Mouse (Mus musculus) CH12.LX (cell line): ENCODE measurements around the gene Unc119b. TPM values are rescaled to one million over a fixed set of nuclear protein-coding genes. Genes with fewer than 3 reads are reported as not detected.
"Not testable (repeated sequence)": the region's sequence is repeated elsewhere in the genome, so short reads cannot be mapped to it uniquely, and the experiment has no call there.

Experiments used
- DNase-seq: peaks from one replicate; pipeline ENCODE4 v3.0.0-alpha.2; 2013; ENCODE audit errors: extremely low read depth
- H3K27ac ChIP-seq: 2 replicates; pipeline ENCODE4 v1.5.1; 2012; ENCODE audit warnings: low read depth, mild to moderate bottlenecking, control low read depth, moderate library complexity; ENCODE audit not compliant: insufficient read depth
- H3K27me3 ChIP-seq: replicated peaks from 2 replicates; pipeline ENCODE3; 2012; ENCODE audit warnings: inconsistent platforms
- H3K36me3 ChIP-seq, 2 experiments: replicated peaks in 1 of 2; 2 replicates each; pipeline versions ENCODE3 to v1.6.1; 2012; ENCODE audit warnings: inconsistent platforms in 1 of 2, low read length in 1 of 2, mild to moderate bottlenecking in 1 of 2, mixed read lengths in 1 of 2, moderate library complexity in 1 of 2; ENCODE audit not compliant: control insufficient read depth in 1 of 2, insufficient read depth in 1 of 2
- H3K4me1 ChIP-seq, 2 experiments: 2 replicates each; pipeline ENCODE4 v1.6.1; 2012; ENCODE audit warnings: inconsistent platforms in 1 of 2, moderate library complexity in 1 of 2; ENCODE audit not compliant: insufficient read depth in 2 of 2, control insufficient read depth in 1 of 2
- H3K4me2 ChIP-seq: 2 replicates; pipeline ENCODE4 v1.6.1; 2012; ENCODE audit warnings: low read depth, mild to moderate bottlenecking, control low read depth; ENCODE audit not compliant: poor library complexity, insufficient read depth, severe bottlenecking
- H3K4me3 ChIP-seq, 3 experiments: fragments of 150-350 bp in 1 of 3; sonication (generic) in 1 of 3; replicated peaks in 1 of 3; 2 replicates each; pipeline versions ENCODE3 to v1.5.1; 2011 to 2012; ENCODE audit warnings: low read depth in 2 of 3, low read length in 2 of 3, mild to moderate bottlenecking in 2 of 3, moderate library complexity in 2 of 3, control low read depth in 1 of 3, improper control_type of control experiment in 1 of 3, inconsistent platforms in 1 of 3, mixed read lengths in 1 of 3; ENCODE audit not compliant: poor library complexity in 1 of 3
- H3K79me2 ChIP-seq: replicated peaks from 2 replicates; pipeline ENCODE4 v1.6.1; 2012; ENCODE audit warnings: mild to moderate bottlenecking, moderate library complexity; ENCODE audit not compliant: control insufficient read depth, poor library complexity, insufficient read depth, severe bottlenecking; ENCODE audit errors: extremely low read depth
- H3K9ac ChIP-seq: 2 replicates; pipeline ENCODE4 v1.6.1; 2012; ENCODE audit warnings: low read depth, mild to moderate bottlenecking, control low read depth, moderate library complexity; ENCODE audit not compliant: insufficient read depth
- H3K9me3 ChIP-seq: replicated peaks from 2 replicates; pipeline ENCODE3; 2012; ENCODE audit warnings: low read length, inconsistent platforms, mixed read lengths
- CTCF ChIP-seq, 2 experiments: IDR thresholded peaks in 1 of 2; conservative IDR thresholded peaks in 1 of 2; 2 replicates each; pipeline ENCODE4 v1.5.1; 2011 to 2012; ENCODE audit warnings: low read depth in 2 of 2, low read length in 2 of 2, improper control_type of control experiment in 1 of 2, inconsistent platforms in 1 of 2, mild to moderate bottlenecking in 1 of 2, moderate library complexity in 1 of 2
- E2F4 ChIP-seq: IDR thresholded peaks from 2 replicates; pipeline ENCODE4 v1.6.1; 2011; ENCODE audit warnings: low read depth, low read length, improper control_type of control experiment; ENCODE audit not compliant: insufficient replicate concordance
- ETS1 ChIP-seq: conservative IDR thresholded peaks from 2 replicates; pipeline ENCODE4 v1.6.1; 2012; ENCODE audit warnings: low read depth, mild to moderate bottlenecking, inconsistent platforms, low read length, improper control_type of control experiment, moderate library complexity
- GABPA ChIP-seq: IDR thresholded peaks from 2 replicates; pipeline ENCODE4 v1.6.1; 2012; ENCODE audit warnings: low read depth, low read length, improper control_type of control experiment, inconsistent platforms; ENCODE audit not compliant: insufficient replicate concordance
- MAFK ChIP-seq: IDR thresholded peaks from 2 replicates; pipeline ENCODE4 v1.6.1; 2011; ENCODE audit warnings: low read length, improper control_type of control experiment; ENCODE audit not compliant: insufficient replicate concordance
- NRF1 ChIP-seq: IDR thresholded peaks from 2 replicates; pipeline ENCODE4 v1.6.1; 2014; ENCODE audit warnings: low read depth, mild to moderate bottlenecking, inconsistent platforms, low read length, improper control_type of control experiment, moderate library complexity
- RCOR1 ChIP-seq: conservative IDR thresholded peaks from 2 replicates; pipeline ENCODE4 v1.6.1; 2012; ENCODE audit warnings: low read depth, mild to moderate bottlenecking, inconsistent platforms, low read length, improper control_type of control experiment
- SMC3 ChIP-seq: IDR thresholded peaks from 2 replicates; pipeline ENCODE4 v1.6.1; 2011; ENCODE audit warnings: low read depth, low read length, improper control_type of control experiment
- USF2 ChIP-seq: conservative IDR thresholded peaks from 2 replicates; pipeline ENCODE4 v1.6.1; 2011; ENCODE audit warnings: low read depth, low read length, improper control_type of control experiment
- ZMIZ1 ChIP-seq: IDR thresholded peaks from 2 replicates; pipeline ENCODE4 v1.6.1; 2012; ENCODE audit warnings: low read depth, mild to moderate bottlenecking, inconsistent platforms, low read length, improper control_type of control experiment
- ZNF384 ChIP-seq: IDR thresholded peaks from 2 replicates; pipeline ENCODE4 v1.6.1; 2012; ENCODE audit warnings: low read depth, low read length, improper control_type of control experiment, inconsistent platforms
- dilution Hi-C: fragments of 300-500 bp; cut with MboI; formaldehyde crosslinking; loops from 2 replicates; pipeline ENCODE4 v1.14.3; 2020; ENCODE audit warnings: low sequenced_read_pairs; ENCODE audit not compliant: extremely low pct_unique_long_range_greater_than_20kb, extremely low pct_ligation_motif_present
- in situ Hi-C: fragments of 300-500 bp; cut with MboI; formaldehyde crosslinking; loops from 3 replicates; pipeline ENCODE4 v1.14.3; 2019; ENCODE audit warnings: low sequenced_read_pairs, low pct_ligation_motif_present, low pct_unique_long_range_greater_than_20kb, mixed read lengths
- polyA plus RNA-seq: library from polyadenylated mRNA; unstranded; fragments of >175 nt; gene quantifications from 2 replicates; pipeline ENCODE4 v1.2.1, GENCODE M21; 2012; ENCODE audit warnings: low read depth; ENCODE audit not compliant: insufficient read length
- total RNA-seq, 2 experiments: library from RNA; depleted of rRNA; stranded (reverse); fragments of 300-350 nt in 1 of 2; fragments of >200 nt in 1 of 2; gene quantifications; 2 replicates each; pipeline ENCODE4 v1.2.3; 2012 to 2014

Gene Unc119b
- total and polyA plus RNA-seq, 3 experiments: 13.3 to 22.6 (median 18.4) TPM

- Histone ChIP-seq H3K4me1 (peaks cover 13 to 39% of the 10 kb centered on the region in 2 experiments), H3K9me3 (peaks cover 12% of the 10 kb centered on the region), H3K27me3 (no peaks in the 10 kb centered on the region), H3K79me2 (peaks cover 40% of the 10 kb centered on the region), H3K27ac (no peak overlapping the region), H3K4me3 (no peak overlapping the region), H3K9ac (no peak overlapping the region), H3K4me2 (no peak overlapping the region), H3K36me3 (peaks cover 55 to 88% of the 10 kb centered on the region in 2 experiments)
- dilution Hi-C loops (no loop called here), in situ Hi-C loops (no loop called here)
- no peak for DNase-seq
- TF ChIP-seq GABPA (no peak), USF2 (no peak), RCOR1 (no peak), E2F4 (no peak), MAFK (no peak), ZMIZ1 (no peak), NRF1 (no peak), ETS1 (no peak)
Observed at GRCm38 (mm10) chr5:115150991-115151390, 16.2 kb upstream of the Unc119b start.

DNA sequence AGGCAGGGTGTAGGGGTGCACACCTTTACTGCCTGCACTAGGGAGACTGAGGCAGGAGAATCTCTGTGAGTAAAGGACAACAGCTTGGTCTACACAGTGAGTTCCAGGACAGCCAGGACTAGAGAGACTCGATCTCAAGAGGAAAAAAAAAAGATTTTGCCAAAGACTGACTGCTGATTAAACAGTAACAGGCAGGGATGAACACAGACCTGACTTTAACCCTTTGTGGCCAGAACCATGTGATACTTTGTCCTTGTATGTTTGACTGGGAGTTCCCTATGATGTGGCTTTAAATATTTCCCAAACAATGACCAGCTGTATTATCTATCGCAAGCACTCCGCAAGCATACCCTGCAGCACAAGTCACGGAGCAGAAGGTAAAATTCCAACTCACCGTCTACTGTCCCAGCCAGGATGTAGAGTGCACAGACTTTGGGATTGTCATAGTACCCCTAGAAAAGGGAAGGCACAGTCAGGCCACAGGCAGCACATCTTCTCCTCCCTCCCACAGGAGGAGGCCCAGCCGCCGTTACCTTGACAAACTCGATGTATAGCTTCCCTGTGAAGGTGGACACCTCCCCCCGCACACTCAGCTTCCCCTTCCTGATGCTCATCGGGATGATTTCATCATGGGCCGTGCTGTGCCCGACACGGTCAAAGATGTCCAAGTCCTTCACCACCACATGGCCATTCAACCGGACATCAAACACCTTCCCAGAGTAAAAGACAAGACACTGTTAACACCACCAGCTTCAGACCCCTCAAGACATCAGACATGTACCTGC lies 15.1 kb upstream of the Unc119b start:
- no peak overlapping the region for H3K27ac ChIP-seq
- H3K4me3 ChIP-seq: no peak overlapping the region
- H3K79me2 ChIP-seq: peaks cover 29% of the 10 kb centered on the region
- dilution Hi-C loops: no loop called here
- peaks cover 5 to 29% of the 10 kb centered on the region in 2 experiments; a peak in 3 of 4 replicates for H3K4me1 ChIP-seq
- no peaks in the 10 kb centered on the region for H3K27me3 ChIP-seq
- H3K9me3 ChIP-seq: peaks cover 12% of the 10 kb centered on the region
- in situ Hi-C loops: no loop called here
- TF ChIP-seq SMC3: no peak
- peaks cover 63 to 93% of the 10 kb centered on the region in 2 experiments for H3K36me3 ChIP-seq
- H3K4me2 ChIP-seq: no peak overlapping the region
- no peak for DNase-seq
- no peak overlapping the region for H3K9ac ChIP-seq

- H3K9ac ChIP-seq, dilution Hi-C loops, H3K4me3 ChIP-seq, H3K27ac ChIP-seq, DNase-seq, H3K27me3 ChIP-seq, H3K4me2 ChIP-seq, in situ Hi-C loops: not testable (repeated sequence)
- Histone ChIP-seq H3K79me2 (peaks cover 19% of the 10 kb centered on the region), H3K4me1 (peaks cover 5 to 19% of the 10 kb centered on the region in 2 experiments; a peak in 3 of 4 replicates), H3K9me3 (peaks cover 12% of the 10 kb centered on the region), H3K36me3 (peaks cover 67 to 94% of the 10 kb centered on the region in 2 experiments)
- TF ChIP-seq ZNF384 (peak; percentile 31; the same call in 1 of the 2 replicates), CTCF (conservative IDR thresholded peaks at IDR 0.05 in 1 of 2, IDR thresholded peaks at IDR 0.05 in 1 of 2; ENCODE audit: low read depth in 2 of 2, low read length in 2 of 2) (peak in 1 of 2 experiments; percentile 20; a peak in 1 of 4 replicates)
Observed at GRCm38 (mm10) chr5:115148872-115149271, 14.1 kb upstream of the Unc119b start.
